21 mouse cellular contexts compared by ENCODE assay signal in genomic region chr13:107597217-107597616, GRCm38 (mm10).
"Had no signal": no experiment of that assay in that cellular context is flagged by ENCODE, and none has a peak within 500 bp of the region (broad histone marks: within the 10 kb centered on the region; RNA-seq: fewer than 3 reads in every experiment).

No protein-coding gene starts in this region.

- H3K9ac ChIP-seq: liver, embryonic 13.5 days; liver, embryonic 15.5 days; liver, postnatal 0 days; lung, embryonic 15.5 days; midbrain, embryonic 12.5 days had no signal

- H3K4me2 ChIP-seq: liver, embryonic 11.5 days; liver, embryonic 13.5 days; liver, embryonic 15.5 days; lung, embryonic 15.5 days; midbrain, embryonic 12.5 days had no signal

- H3K9me3 ChIP-seq: liver, embryonic 13.5 days; liver, embryonic 15.5 days; lung, embryonic 15.5 days; megakaryocyte, embryonic 14.5 days; midbrain, embryonic 12.5 days had no signal

- H3K27ac ChIP-seq: liver, embryonic 13.5 days; liver, embryonic 15.5 days; lung, embryonic 15.5 days; macrophage; midbrain, embryonic 12.5 days had no signal

- ATAC-seq: liver, postnatal 0 days; lung, postnatal 0 days had no signal

- H3K4me3 ChIP-seq: liver, embryonic 13.5 days; liver, embryonic 15.5 days; lung, embryonic 15.5 days; megakaryocyte, embryonic 14.5 days; midbrain, embryonic 12.5 days had no signal

- H3K36me3 ChIP-seq: liver, embryonic 13.5 days; liver, embryonic 15.5 days; lung, embryonic 15.5 days; midbrain, embryonic 12.5 days had no signal

- DNase-seq: liver, embryonic 13.5 days; liver, postnatal 0 days; lung, adult 2 months; lung, postnatal 14 days; lung, postnatal 36 days; midbrain, embryonic 14.5 days; retina, postnatal 1 day; right cerebral cortex, adult 18-20 months; right cerebral cortex, postnatal 25 days; right cerebral cortex, postnatal 4 days; spleen, adult 18-20 months; thymus, adult 18-20 months; thymus, postnatal 14 days; thymus, postnatal 36 days had no signal

- H3K27me3 ChIP-seq: liver, embryonic 13.5 days; liver, embryonic 15.5 days; lung, embryonic 15.5 days; megakaryocyte, embryonic 14.5 days had no signal
